Mouse (Mus musculus): ENCODE data around the gene Wnk4.

Wnk4 gene

DNA sequence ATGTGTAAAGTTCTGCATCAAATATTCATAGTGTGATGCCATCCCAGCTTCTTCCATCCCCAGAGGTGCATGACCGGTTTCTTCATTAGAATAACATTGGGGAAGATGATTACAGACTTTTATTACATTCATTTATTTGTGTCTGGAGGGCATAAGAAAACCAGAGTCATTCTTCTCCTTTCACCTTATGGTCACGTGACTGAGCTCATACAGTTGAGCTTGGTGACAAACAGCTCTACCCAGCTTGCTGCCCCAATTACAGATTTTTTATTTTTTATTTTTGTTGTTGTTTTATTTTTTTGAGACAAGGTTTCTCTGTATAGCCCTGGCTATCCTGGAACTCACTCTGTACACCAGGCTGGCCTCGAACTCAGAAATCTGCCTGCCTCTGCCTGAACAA, 12.1 kb downstream of the Wnk4 start:
- DNase-seq (ENCODE audit: low spot score in 2 of 2): no peak

DNA sequence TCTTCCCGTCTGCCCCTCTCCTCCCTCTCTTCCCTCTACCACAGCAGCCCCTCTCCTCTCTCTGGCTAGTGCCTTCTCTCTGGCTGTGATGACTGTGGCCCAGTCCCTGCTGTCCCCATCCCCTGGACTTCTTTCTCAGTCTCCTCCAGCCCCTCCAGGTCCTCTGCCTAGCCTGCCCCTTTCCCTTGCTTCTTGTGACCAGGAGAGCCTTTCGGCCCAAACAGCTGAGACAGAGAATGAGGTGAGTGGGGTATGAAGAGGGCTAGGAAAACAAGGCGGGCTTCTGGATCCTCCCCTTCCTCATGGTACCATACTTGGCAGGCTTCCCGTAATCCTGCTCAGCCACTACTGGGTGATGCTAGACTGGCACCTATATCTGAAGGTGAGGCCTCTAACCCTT, 14.9 kb downstream of the Wnk4 start:
- DNase-seq (ENCODE audit: low spot score in 2 of 2): no peak

DNA sequence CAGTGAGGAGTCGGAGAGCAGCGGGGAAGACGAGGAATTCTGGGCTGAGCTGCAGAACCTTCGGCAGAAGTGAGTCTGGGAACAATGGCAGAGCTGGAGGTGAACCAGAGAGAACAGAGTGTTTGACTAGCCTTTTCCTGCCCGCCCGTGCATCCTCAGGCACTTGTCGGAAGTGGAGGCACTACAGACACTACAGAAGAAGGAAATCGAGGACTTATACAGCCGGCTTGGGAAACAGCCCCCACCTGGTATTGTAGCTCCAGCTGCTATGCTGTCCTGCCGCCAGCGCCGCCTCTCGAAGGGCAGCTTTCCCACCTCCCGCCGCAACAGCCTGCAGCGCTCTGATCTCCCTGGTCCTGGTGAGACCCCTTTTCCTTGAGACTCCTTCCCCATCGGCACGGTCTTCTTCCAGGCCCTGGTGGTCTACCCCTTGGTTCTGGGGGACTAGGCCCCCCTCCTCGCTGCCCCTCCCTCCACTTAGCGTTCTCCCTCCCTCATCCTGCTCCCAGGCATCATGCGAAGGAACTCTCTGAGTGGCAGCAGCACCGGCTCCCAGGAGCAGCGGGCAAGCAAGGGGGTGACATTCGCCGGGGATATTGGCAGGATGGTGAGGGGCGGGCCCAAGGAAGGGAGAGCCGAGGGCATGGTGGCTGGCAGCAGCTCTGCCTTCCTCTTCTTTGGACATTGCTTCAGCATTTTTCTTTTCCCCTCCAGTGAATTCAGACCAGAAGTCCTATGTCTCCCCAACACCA, 16.1 kb downstream of the Wnk4 start:
- no peak for DNase-seq (ENCODE audit: low spot score in 2 of 2)

DNA sequence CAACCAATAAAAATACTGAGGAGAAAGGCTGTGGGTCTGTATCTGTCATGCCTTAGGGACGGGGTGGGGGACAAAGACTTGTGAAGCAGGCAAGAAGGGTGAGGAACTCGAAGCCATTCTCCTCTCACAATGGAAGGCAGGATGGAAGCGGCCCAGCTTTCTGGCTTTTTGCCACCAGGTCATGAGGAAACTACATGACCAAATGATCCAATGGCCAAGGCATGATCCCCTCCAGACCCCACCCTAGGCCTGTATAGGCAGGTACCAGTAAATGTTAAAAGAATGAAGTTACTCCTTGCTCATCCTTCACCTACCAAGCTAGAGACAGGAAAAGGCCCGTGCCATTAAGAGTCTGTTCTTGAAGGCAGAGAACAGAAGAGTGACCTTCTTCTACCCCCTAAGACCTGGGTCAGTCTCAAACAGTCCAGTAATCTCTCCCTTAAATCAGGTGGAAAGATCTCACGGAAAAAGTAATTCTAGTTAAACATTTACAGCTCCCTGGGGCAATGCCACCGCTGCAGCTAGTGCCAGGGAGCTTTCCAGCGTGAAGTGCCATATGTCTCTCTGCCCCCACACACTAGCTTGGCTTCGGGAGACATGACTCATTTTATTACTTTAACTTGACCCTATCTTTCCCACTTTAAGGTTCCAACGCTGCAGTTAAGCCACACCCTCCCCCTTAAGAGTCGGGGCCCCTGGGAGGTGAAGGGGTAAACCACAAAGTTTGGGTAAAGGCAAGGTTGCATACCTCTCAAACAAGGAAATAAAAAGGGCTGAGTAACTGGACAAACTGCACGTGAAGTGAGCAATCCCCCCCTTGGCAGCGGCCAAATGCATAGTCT, 17.2 kb downstream of the Wnk4 start:
- DNase-seq (ENCODE audit: low spot score in 2 of 2): no peak

DNA sequence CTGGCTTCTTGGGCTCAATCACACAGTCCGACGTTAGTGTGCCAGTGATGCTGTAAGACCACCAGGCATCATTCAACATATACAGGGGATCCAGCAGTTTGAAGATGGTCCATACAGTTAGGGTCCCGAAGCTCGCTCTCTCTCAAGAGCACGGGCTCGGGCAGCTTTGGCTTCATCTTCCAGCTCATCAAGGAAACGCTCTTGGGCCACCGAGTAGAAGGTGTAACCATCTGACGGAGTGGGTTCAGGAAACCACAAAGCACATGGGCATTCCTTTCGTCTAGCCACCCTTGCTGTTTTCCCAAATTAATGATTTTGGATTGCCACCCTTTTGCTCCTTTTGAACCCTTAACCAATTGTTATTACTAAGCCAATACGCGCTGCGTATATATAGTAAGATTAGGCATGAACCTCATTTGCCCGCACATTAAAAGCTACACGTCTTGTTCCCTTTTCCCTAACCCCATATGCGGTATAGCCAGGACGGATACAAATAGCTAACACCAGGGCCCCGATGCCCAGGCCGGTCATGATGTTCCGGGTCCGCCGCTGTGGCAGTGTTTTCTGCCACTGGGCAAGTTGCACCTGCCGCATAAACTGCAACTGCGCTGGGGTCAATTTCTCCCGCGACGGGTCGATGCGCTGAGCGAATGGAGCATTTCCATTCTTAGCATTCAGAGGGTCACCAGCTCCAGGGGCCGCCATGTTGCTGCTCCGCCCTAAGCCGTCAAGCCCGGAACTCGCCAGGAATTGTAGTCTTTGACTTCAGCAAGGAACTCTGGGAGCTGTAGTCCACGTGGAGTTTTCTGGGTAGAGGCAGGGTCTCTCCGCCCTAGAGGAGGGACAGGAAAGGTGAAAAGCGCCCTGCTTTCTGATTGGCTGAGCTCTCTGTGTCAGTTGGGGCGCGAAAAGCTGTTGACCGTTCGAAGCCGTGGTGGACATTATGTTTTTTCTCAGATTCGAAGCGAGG, 18.1 kb downstream of the Wnk4 start, which contains the start of the genes Cntd1 and Coa3:
Cntd1 (plus strand) TSS at position 790 of the 970 bp plus-strand sequence.
Coa3 (minus strand) TSS at position 892 of the 970 bp plus-strand sequence.
- DNase-seq (ENCODE audit: low spot score in 2 of 2): peak; percentile 86 to 88

DNA sequence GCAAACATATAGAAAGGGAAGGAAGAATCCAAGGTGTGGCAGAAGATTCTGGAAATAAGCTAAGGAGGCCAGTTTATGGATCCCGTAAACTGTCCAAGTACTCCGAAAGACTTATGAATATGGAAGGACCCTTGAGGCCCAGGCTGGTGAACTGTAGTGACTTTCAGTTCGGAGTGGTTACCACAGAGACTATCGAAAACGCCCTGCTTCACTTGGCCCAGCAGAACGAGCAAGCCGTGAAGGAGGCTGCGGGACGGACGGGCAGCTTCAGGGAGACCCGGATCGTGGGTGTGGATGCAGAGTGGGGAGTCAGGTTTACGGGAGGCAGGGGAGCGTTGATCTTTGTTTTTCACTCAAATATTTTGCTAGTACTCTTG, 18.8 kb downstream of the Wnk4 start:
- peak in 1 of 2 experiments; percentile 26 for DNase-seq (ENCODE audit: low spot score in 2 of 2)

DNA sequence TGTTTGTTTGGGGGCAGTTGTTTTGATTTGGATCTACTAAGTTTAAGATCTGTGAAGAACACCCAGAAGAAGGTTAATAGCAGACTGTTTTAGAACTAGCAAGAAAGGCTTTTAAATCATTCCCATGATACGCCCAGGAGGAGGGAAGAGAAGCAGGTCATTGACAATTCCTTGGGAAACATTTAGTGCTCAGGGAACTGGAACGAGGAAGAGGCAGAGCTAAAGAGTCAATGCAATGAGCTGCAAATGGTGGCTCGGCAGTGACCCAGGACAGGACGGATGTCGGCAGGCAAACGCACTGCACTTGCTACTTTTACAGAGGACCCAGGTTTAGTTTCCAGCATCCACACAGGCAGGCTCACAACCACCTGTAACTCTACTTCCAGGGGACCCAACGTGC, 20.5 kb downstream of the Wnk4 start:
- DNase-seq (ENCODE audit: low spot score in 2 of 2): no peak

DNA sequence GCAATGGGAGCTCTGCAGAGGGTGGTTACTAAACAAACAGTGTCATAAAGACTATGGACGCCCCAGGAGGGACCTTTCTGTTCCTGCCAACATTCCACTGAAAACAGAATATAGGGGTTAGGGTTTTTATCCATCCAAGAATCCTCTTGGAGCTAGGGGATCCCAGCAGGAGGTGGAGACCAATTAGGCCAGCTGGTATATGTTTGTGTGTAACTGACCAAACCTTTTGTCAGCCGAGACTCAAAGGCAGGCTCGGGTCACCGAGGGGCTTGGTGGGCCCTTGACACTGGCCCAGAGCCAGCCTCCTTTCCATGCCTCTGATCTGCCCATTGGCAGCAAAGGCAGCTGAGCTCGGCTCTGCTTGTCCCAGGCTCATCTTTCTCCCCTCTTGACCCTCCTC, 22.5 kb downstream of the Wnk4 start:
- DNase-seq (ENCODE audit: low spot score in 2 of 2): no peak

DNA sequence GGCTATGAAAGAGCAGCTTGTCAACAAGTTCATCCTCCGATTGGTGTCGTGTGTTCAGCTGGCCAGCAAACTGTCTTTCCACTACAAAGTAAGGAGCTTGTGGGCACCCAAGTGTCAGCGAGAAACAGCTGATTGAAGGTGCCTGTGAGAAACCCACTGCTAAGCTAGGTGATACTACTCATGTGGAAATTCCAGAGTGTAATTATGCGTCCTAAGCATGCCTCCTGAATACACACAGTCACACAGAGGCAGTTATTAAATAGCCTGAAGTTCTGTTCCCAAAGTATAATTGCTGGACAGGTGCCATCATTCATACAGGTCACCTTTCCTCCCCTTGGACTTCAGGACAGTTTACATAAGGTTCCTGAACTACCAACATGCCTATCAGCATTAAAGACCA, 23.4 kb downstream of the Wnk4 start:
- no peak for DNase-seq (ENCODE audit: low spot score in 2 of 2)

DNA sequence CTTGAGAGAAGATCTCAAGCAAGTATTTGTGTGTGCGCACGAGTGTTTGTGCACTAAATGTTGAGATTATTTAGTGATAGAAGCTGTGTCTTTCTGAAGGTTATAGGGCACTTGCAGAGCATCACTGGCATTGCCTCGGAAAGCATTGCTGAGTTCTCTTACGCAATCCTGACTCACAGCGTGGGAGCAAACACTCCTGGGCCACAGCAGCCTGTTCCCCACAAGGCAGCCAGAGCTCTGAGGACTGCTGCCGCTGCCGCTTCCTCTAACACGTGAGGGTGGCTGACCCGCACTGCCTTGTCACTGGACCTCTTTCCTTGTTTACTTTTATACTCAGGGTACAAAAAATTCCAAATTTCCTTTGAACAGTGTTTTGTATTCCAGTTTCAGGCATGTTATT, 26.9 kb downstream of the Wnk4 start:
- no peak for DNase-seq (ENCODE audit: low spot score in 2 of 2)

DNA sequence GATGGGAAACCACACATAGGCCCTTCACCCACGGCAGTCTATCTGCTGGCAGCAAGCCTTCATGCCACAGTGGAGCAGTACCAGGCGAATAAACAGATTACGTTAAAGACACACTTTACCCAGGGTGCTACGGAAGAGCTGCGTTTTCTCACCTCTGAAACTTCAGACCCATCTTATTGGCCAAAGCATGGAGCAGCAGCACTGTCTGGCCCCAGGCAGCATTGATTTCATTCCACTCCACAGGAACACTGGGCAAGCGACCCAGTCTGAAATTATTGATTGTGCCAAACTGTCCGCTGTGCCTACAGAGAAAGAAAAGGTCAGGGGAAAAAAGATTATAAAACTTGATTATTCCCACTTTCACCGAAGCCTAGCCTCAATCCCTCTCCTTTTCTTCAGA, 30.9 kb downstream of the Wnk4 start:
- DNase-seq (ENCODE audit: low spot score in 2 of 2): no peak

DNA sequence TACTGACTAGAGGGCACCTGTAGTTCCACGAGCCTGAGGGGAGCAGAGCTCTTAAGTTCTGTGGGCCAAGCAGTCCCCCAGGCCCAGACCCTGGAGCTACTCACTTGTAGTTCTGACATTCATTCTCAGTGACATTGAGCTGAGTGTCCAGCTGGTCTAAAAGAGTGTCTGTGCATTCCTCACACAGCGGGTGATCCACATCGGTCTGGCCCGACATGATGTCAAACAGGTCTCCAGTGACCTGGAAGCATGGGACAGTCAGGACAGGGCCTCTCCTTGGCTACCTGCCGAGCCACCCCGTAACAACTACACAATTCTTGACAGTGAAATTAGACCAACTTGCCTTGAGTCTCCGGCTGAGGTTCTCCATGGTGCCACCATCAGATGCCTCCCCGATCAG, 34.8 kb downstream of the Wnk4 start:
- DNase-seq (ENCODE audit: low spot score in 2 of 2): no peak

DNA sequence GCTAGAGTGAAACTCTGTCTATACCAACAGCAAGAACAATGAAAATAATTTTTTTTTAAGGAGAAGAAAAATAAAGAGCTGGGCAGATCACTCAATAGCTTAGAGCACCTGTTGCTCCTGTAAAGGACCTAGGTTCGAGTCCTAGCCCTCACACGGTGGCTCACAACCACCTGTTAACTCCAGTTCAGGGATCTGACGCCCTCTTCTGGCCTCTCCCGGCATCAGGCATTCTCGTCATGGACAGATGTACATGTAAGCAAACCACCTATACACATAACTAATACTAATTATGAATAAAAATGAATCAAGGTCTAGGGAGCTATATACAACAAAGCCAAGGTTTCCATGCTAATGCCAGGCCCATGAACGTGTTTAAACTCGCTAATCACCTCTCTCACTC, 40.5 kb downstream of the Wnk4 start:
- no peak for DNase-seq (ENCODE audit: low spot score in 2 of 2)

DNA sequence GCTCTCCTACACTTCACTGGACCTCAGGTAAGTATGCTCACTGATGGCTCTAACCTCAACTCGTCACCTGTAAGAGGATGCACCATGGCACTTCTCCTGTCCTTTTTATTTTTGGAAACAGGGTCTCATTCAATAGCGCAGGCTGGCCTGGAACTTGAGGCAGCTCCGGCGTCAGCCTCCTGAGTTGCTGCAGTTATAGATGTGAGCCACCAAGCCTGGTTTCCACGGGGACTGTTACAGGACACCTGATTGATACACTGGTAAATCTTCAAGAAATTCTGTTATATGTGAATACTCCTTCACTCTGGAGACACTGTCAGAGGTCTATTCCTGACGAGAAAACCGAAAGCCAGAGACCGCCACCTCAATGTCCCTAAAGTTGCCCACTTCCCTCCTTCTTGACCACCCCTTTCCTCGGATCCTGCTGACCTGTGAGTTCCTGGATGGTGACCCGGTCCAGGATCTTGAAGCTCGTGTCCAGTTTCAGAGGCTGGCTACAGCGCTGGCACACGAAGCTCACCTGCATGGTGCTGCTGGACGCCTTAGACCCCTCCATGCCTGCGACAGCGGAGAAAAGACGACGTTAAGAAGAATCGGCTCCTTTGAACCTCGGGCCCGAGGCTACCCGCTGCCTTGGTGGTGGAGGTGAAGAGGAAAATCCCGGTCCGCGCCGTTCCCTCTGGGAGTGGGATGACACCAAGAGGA, 41.1 kb downstream of the Wnk4 start:
- DNase-seq (ENCODE audit: low spot score in 2 of 2): no peak

DNA sequence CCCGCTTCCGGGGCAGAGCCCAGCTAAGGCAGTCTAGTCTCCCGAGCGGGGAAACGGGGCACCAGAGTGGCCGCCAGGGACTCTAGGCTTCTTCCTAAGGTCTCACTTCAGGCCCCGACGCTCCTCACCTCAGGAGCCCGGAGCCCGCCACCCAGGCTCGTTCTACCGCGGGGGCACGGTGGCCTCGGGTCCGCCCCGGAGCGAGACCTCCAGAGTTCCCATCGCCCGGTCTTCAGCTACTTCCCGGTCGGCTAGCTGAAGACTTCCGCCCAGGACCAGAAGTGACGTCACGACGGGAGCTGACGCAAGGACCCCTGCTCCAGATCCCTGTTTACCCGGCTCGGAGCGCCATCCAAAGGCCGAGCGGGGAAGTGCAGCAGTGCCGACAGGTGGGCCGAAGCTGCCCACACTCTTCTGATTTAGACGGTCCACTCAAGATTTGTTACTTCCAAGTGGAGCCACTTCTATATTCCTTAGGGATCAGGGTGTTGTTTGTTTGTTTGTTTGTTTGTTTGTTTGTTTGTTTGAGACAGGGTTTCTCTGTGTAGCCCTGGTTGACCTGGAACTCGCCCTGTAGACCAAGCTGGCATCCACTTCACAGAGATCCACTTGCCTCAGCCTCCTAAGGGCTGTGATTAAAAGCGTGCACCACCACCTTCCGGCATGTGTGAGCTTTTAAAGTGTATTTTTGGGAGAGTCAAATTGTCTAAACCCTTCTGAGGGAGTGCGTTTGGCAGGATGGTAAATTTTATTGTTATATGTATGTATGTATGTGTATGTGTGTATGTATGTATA, 41.8 kb downstream of the Wnk4 start, which contains the start of gene Becn1:
Becn1 (minus strand) TSS at position 283 of the 795 bp plus-strand sequence.
- DNase-seq (ENCODE audit: low spot score in 2 of 2): peak; percentile 89 to 92

DNA sequence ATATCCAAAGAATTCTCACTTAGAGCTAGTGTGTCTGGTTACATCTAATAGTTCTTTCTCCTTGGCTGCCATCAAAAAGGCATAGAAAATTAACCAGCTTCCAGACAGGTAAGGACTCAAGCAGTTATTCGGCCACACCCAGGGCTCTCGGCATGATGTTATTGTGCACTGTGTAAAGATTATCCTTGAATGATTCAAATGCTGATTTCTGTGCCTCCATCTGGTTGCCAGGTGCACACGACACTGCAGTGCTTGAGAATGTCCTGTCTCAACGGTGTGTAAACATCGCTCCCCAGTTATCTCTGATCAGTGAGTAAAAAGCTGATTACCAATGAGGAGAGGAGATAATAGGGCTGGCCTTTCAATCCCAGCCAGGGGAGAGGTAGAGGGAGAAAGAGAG, 47.4 kb downstream of the Wnk4 start:
- DNase-seq (ENCODE audit: low spot score in 2 of 2): no peak

DNA sequence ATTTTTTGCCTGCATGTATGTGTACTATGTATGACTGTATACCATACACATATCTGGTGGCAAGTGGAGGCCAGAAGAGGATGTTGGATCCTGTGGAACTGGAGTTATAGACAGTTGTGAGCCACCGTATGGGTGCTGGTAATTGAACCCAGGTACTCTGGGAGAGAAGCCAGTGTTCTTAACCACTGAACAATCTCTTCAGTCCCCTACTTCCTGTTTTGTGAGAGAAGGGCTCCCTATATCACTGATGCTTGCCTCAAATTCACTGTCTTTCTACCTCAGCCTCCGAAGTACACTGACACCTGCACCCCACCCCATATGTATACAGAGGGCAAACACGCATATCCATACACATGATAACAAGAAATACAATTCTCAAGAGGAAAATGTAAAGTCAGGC, 50.7 kb downstream of the Wnk4 start:
- DNase-seq (ENCODE audit: low spot score in 2 of 2): no peak

DNA sequence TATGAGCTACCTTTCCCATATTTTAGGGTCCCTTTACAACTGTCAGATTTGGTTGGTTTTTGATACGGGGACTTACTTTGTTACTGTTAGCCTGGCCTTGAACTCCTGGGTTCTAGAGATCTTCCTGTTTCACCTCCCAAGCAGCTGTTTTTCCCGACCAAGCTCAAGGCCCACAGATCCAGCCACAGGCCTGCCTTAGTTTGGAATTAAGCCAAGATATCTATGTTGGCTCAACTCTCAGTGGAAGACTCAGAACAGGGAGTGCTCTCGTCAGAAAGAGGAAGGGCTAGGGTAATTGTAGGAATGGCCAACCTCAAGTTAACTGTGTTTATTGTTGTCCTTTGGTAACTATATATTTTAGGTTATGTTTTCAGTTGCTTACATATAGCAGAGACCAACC, 51.8 kb downstream of the Wnk4 start:
- DNase-seq (ENCODE audit: low spot score in 2 of 2): peak in 1 of 2 experiments; percentile 30

DNA sequence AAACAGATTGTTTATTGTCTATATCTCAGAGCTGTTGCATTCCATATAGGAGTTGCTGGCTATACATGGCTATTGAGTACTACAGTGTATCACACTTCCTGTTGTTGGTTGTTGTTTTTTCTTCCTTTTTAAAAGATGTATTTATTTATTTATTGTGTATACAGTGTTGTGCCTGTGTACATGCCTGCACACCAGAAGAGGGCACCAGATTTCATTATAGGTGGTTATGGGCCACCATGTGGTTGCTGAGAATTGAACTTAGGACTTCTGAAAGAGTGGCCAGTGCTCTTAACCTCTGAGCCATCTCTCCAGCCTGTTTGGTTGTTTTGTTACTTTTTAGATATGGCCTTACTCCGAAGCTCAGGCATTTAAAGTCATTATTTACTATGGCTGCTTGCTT, 54.2 kb downstream of the Wnk4 start:
- DNase-seq (ENCODE audit: low spot score in 2 of 2): no peak

DNA sequence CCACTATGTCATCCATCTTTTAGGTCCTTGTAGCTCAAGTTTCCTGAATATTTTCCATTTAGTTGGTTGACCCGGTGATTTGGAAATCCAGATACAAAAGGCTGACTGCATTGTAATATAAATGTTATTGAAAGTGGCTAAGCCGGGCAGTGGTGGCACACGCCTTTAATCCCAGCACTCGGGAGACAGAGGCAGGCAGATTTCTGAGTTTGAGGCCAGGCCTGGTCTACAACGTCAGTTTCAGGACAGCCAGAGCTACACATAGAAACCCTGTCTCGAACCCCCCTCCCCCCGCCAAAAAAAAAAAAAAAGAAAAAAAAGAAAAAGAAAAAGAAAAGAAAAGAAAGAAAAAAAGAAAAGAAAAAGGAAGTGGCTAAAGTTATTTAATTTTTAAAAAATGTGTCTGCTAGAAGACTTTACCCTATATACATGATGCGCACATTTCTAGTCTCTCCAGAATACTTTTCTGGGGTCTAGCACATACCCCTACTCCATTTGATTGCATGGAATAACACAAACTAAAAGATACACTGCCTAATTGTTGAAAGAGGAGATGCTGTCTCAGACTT, 54.8 kb downstream of the Wnk4 start:
- no peak for DNase-seq (ENCODE audit: low spot score in 2 of 2)

All from spleen, postnatal 36 days (tissue).